Mouse (Mus musculus) MN1 (cell line): ENCODE data around the gene Dkk2.

Source experiments
- DNase-seq: peaks from one replicate; pipeline ENCODE4 v3.0.0-alpha.2; 2016; ENCODE audit warnings: low spot score

The Dkk2 gene

GRCm38 (mm10) chr3:132125227-132125740 lies 40.2 kb downstream of the Dkk2 start:
- DNase-seq = no peak

DNA sequence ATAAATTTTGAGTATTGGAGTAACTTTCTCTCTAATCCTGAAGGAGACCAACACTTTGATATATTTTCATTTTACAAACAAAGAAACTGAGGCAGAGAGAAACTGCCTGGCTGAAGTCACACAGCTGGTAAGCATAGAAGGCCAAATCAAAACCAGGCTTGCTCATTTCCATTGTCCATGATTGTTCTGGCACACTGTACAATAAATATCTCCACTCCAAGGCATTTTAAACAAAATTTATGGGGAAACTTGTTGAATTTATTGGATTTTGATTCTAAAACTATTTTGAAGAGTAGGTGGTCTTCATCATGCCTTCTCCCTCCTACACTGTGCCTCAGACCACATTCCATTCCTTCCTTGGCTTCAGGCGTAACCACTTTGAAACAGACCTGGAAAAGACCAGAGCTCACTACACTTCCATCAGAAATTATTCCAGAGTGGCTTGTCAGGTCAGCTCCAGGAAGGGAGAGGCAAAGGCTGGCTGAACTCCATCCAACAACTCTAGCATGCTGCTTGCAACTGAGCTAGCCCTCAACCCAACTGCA lies 44.7 kb downstream of the Dkk2 start:
- no peak for DNase-seq

DNA sequence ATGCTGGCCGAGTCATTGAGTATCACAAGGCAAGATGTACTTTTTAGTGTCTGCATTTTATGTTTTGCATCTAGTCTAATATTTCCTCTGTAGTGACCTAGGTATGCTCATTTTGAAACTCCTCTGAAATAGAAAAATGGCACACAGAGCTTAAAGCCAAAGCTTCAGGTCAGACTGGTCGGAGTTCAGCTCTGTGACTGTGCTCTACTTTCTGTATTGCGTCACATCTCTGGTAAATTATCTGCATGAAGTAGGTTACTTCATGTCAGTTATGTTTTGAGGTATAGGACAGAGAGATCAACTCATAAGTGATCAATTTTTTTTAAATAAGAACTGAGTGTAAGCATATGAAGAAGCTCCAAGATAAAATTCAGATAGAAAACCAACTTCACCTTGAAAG lies 45.7 kb downstream of the Dkk2 start:
- DNase-seq = no peak

GRCm38 (mm10) chr3:132131939-132132338 lies 46.8 kb downstream of the Dkk2 start:
- DNase-seq = no peak

- DNase-seq = no peak
Measured at GRCm38 (mm10) chr3:132134502-132134901, 49.4 kb downstream of the Dkk2 start.

GRCm38 (mm10) chr3:132137802-132138378 lies 52.8 kb downstream of the Dkk2 start:
- DNase-seq = no peak

- no peak for DNase-seq
Measured at GRCm38 (mm10) chr3:132141031-132141430, 55.9 kb downstream of the Dkk2 start.

DNA sequence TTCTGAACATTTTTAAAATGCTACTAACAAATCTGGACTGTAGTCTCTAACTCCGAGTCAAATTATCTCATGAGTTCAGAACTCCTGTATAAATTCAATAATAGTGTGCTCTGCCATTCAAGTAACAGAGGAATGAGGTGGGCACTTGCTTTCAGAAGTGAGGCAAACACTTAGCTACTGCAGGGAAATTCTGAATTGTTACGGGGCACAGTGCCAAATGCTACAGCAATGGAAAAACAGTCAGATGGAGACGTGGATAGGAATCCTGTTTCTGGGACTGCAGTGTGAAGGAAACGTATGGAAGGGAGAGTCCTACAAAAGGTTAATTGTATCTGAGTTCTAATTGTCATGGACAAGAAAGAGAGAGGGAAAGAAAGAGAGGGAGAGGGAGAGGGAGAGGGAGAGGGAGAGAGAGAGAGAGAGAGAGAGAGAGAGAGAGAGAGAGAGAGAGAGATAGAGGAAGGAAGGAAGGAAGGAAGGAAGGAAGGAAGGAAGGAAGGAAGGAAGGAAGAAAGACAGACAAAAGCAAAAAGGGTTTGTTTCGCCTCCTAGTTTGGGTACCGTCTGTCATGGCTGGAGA lies 64.4 kb downstream of the Dkk2 start:
- no peak for DNase-seq

DNA sequence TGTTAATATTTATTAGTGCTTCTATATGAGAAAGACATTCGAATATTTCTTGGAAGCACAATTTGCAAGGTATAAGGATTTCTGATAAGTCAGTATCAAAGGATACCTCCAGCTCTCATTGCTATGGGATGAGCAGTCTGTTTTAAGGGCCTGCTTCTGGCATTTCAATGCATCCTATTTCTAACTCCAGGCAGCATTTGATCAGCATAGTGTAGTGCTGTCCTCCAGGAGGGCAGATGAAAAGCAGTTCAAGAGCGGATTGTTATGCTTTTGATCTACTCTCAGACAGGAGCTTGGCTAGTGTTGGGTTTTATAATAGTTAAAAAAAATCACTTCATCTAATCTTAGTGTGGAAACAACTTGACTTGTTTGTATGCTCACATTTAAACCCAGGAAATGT lies 73.7 kb downstream of the Dkk2 start:
- no peak for DNase-seq

DNA sequence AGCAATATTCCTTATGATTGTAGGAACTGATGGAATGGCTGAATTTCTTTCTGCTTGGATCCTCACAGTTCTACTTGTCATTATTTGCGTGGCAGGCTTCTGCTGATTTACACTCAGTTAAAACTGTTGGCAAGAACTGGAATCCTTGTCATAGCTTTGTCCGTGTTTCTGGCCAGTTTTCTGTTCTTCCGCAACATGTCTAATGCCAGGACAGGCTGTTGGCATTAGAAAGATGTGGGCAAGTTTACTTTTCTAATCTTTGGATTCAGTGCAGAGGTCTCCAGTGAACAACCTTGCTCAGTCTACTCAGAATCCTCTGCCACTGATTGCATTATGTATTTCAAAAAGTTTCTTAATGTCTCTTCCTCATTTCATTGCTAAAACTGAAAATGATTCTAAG lies 83.8 kb downstream of the Dkk2 start:
- no peak for DNase-seq

- DNase-seq = no peak
Measured at GRCm38 (mm10) chr3:132186888-132187552, 101.9 kb downstream of the Dkk2 start.

GRCm38 (mm10) chr3:132201950-132202349 lies 116.9 kb downstream of the Dkk2 start:
- DNase-seq = no peak

GRCm38 (mm10) chr3:132202665-132203064 lies 117.6 kb downstream of the Dkk2 start:
- no peak for DNase-seq

- no peak for DNase-seq
Measured at GRCm38 (mm10) chr3:132207469-132207868, 122.4 kb downstream of the Dkk2 start.

GRCm38 (mm10) chr3:132211260-132211659 lies 126.2 kb downstream of the Dkk2 start:
- no peak for DNase-seq

DNA sequence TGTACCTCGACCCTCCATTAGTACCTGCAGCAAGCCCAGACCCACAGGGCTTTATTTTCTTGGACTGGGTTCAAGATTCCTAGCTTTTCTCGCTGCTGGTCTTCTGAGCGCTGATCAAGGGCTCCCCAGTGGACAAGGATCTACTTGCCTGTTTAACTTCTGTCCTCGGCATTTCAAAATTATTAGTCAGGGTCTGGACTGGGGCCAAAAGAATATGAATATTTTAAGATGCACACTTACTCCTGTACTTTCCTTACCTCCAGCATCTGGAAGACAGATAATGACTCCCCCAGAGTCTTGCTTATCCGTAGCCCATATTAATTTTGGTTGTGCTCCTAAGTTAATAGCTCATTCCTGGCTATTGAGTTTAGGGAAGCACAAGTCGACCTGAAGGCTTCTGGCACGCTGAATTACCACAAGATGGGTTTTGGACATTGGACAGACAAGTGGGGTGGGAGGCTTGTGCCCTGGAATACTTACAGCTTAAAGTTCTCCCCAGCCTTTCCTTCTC lies 134.9 kb downstream of the Dkk2 start:
- DNase-seq = no peak

- no peak for DNase-seq
Measured at GRCm38 (mm10) chr3:132227622-132228021, 142.5 kb downstream of the Dkk2 start.
